Mouse (Mus musculus): ENCODE results near the gene Gm10721.
"Not testable (repeated sequence)": the region's sequence is repeated elsewhere in the genome, so short reads cannot be mapped to it uniquely, and the experiment has no call there.

Gm10721 gene

GRCm38 (mm10) chr9:3012733-3013279 is at the start of gene Gm10721:
TSS of gene Gm10721 (plus strand) at chr9:3013140.
- not testable (repeated sequence) for DNase-seq (ENCODE audit: low spot score in 2 of 2)

GRCm38 (mm10) chr9:3000445-3000972 is 12.4 kb upstream of the Gm10721 start, which contains the start of gene Gm10722:
TSS of gene Gm10722 (plus strand) at chr9:3000922.
- DNase-seq (ENCODE audit: low spot score in 2 of 2) = peak; percentile 20 to 39

- peak; percentile 42 to 54 for DNase-seq (ENCODE audit: low spot score in 2 of 2)
These were observed 11.9 kb upstream of the Gm10721 start for GRCm38 (mm10) chr9:3001006-3001405.

- peak; percentile 100 for DNase-seq (ENCODE audit: low spot score in 2 of 2)
These were observed 10.8 kb upstream of the Gm10721 start for GRCm38 (mm10) chr9:3001948-3002659.

- DNase-seq (ENCODE audit: low spot score in 2 of 2) = peak; percentile 4 to 49
These were observed 10.0 kb upstream of the Gm10721 start, which contains the start of gene Gm11168 for GRCm38 (mm10) chr9:3002794-3003396. TSS of gene Gm11168 (plus strand) at chr9:3003346.

GRCm38 (mm10) chr9:3006179-3006578 is 6.8 kb upstream of the Gm10721 start:
- DNase-seq (ENCODE audit: low spot score in 2 of 2) = not testable (repeated sequence)

GRCm38 (mm10) chr9:3006636-3007035 is 6.3 kb upstream of the Gm10721 start:
- DNase-seq (ENCODE audit: low spot score in 2 of 2) = peak; percentile 55 to 100

GRCm38 (mm10) chr9:3007272-3007671 is 5.7 kb upstream of the Gm10721 start:
- DNase-seq (ENCODE audit: low spot score in 2 of 2) = peak in 1 of 2 experiments; percentile 18

- DNase-seq (ENCODE audit: low spot score in 2 of 2) = not testable (repeated sequence)
These were observed 3.6 kb upstream of the Gm10721 start for GRCm38 (mm10) chr9:3009331-3009730.

- not testable (repeated sequence) for DNase-seq (ENCODE audit: low spot score in 2 of 2)
These were observed 802 bp upstream of the Gm10721 start for GRCm38 (mm10) chr9:3012054-3012621.

- DNase-seq (ENCODE audit: low spot score in 2 of 2) = not testable (repeated sequence)
These were observed 2.4 kb downstream of the Gm10721 start, which contains the start of gene Gm10720 for GRCm38 (mm10) chr9:3015354-3015753. TSS of gene Gm10720 (plus strand) at chr9:3015654.

GRCm38 (mm10) chr9:3015896-3016295 is 3.0 kb downstream of the Gm10721 start:
- peak; percentile 5 to 23 for DNase-seq (ENCODE audit: low spot score in 2 of 2)

GRCm38 (mm10) chr9:3017108-3017507 is 4.2 kb downstream of the Gm10721 start, which contains the start of gene Gm10719:
TSS of gene Gm10719 (plus strand) at chr9:3017408.
- not testable (repeated sequence) for DNase-seq (ENCODE audit: low spot score in 2 of 2)

- DNase-seq (ENCODE audit: low spot score in 2 of 2) = peak; percentile 97 to 100
These were observed 6.0 kb downstream of the Gm10721 start for GRCm38 (mm10) chr9:3018944-3019343.

GRCm38 (mm10) chr9:3019835-3020727 is 7.1 kb downstream of the Gm10721 start:
- DNase-seq (ENCODE audit: low spot score in 2 of 2) = peak; percentile 80 to 83

GRCm38 (mm10) chr9:3022316-3023008 is 9.5 kb downstream of the Gm10721 start:
- peak; percentile 58 to 82 for DNase-seq (ENCODE audit: low spot score in 2 of 2)

- DNase-seq (ENCODE audit: low spot score in 2 of 2) = peak; percentile 36 to 46
These were observed 10.5 kb downstream of the Gm10721 start, which contains the start of gene Gm10718 for GRCm38 (mm10) chr9:3023312-3023984. TSS of gene Gm10718 (plus strand) at chr9:3023547.

- peak; percentile 67 to 95 for DNase-seq (ENCODE audit: low spot score in 2 of 2)
These were observed 11.2 kb downstream of the Gm10721 start for GRCm38 (mm10) chr9:3023985-3024648.

GRCm38 (mm10) chr9:3024912-3025467 is 12.1 kb downstream of the Gm10721 start, which contains the start of gene Gm10717:
TSS of gene Gm10717 (plus strand) at chr9:3025417.
- DNase-seq (ENCODE audit: low spot score in 2 of 2) = peak; percentile 61 to 71

Data from spleen, postnatal 10 days (tissue).